Mouse (Mus musculus) CD4-positive, CD25-positive, alpha-beta regulatory T cell, adult 9 weeks (primary cell): ENCODE data around the gene Aar2. TPM values are rescaled to one million over a fixed set of nuclear protein-coding genes. Genes with fewer than 3 reads are reported as not detected.

Source experiments
- polyA plus RNA-seq: library from polyadenylated mRNA; unstranded; fragments of 100-300 nt; shearing (Covaris generic); gene quantifications from one replicate; pipeline ENCODE4 v1.2.1, GENCODE M21; 2017

The Aar2 gene
- 38.2 TPM for polyA plus RNA-seq

DNA sequence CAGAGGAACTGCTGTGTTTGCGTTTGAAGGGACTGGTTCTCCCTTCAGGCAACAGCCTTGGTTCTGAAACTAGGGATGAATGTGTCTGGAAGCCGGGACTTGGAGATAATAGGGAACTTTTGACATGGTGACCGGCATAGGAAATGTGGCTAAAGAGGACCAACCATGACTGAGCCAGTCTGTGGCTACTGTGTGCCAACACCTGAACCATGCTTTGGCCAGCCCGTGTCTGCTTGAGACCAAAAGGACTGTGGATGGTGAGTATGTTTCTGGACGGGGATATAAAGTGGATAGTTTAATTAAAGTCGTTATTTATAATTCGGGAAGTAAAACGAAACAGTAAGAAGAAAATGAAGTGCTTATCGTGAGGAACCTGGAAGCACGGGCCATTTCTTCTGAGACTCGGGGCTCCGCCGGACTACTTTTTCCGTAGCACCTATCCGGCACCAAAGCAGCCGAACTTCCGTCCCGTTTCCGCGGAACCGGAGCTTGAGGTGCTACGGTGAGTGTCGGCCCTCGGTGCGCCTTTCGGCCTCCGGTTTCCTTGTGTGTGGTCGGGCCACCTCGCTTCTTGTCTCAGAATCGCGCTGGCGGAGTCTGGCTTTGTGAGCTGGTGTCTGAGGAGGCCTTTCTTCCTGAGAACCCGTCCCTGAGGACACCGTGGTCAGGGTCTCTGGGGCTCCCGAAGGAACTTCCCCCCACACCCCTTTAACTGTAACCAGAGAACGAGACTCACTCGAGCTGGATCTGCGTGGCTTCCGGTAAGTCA is at the start of gene Aar2:
Gene Aar2 (plus strand): TSS at position 462 of the 769 bp plus-strand sequence.

GRCm38 (mm10) chr2:156613541-156614257 is 66.3 kb downstream of the Aar2 start, which contains the start of gene Dlgap4:
Gene Dlgap4, plus strand, starts transcription at chr2:156613705.

Other genes with a start within 250 kb of the Aar2 start
- gene Cnbd2, start 235.3 kb upstream of the Aar2 start, polyA plus RNA-seq, result 5.6 TPM
- 10.2 TPM for gene Scand1, start 234.9 kb upstream of the Aar2 start, polyA plus RNA-seq
- 2.1 TPM for gene Epb41l1, start 126.7 kb upstream of the Aar2 start, polyA plus RNA-seq
- gene Dlgap4, start 66.1 kb downstream of the Aar2 start, polyA plus RNA-seq, result 118 TPM
- 0.29 TPM for gene Myl9, start 227.8 kb downstream of the Aar2 start, polyA plus RNA-seq